Mouse (Mus musculus): ENCODE measurements around the gene BC049352. TPM values are rescaled to one million over a fixed set of nuclear protein-coding genes. Genes with fewer than 3 reads are reported as not detected.

The BC049352 gene
- polyA plus RNA-seq, 1 experiment from 2014 or later = not detected

GRCm38 (mm10) chr9:45167903-45168302 lies 13.9 kb upstream of the BC049352 start:
- H3K27me3 ChIP-seq = no peaks in the 10 kb centered on the region
- no peak overlapping the region for H3K4me3 ChIP-seq
- H3K27ac ChIP-seq = no peak overlapping the region
- no peaks in the 10 kb centered on the region for H3K4me1 ChIP-seq
- ATAC-seq = no peak
- 76% methylated on average over 5 of the region's 5 CpGs for WGBS
- H3K9me3 ChIP-seq (replicated peaks) = no peaks in the 10 kb centered on the region
- H3K9ac ChIP-seq = no peak overlapping the region
- H3K4me2 ChIP-seq = no peak overlapping the region
- no peaks in the 10 kb centered on the region for H3K36me3 ChIP-seq (ENCODE audit: poor library complexity, severe bottlenecking)

DNA sequence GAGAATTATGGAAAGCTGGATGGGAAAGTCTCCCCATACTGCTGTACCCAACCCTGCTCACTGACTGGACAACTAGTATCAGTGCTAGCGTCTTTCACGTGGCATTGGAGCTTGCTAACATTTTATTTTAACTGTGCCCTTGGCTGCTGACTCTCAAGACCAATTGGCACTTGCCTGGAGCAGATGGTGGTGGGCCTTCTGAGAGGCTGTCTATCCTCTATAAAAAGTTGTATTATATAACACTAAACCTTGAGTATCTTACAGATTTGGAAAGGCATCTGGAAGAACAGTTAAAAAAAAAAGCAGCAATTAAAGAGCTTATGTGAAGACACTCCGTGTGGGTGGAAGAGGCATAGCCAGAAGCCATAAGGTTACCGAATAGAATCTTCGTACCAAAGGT lies 11.7 kb upstream of the BC049352 start:
- Histone ChIP-seq H3K36me3 (ENCODE audit: poor library complexity, severe bottlenecking) (no peaks in the 10 kb centered on the region), H3K4me3 (no peak overlapping the region), H3K4me2 (no peak overlapping the region), H3K9ac (no peak overlapping the region), H3K27ac (no peak overlapping the region), H3K9me3 (replicated peaks) (no peaks in the 10 kb centered on the region), H3K4me1 (no peaks in the 10 kb centered on the region), H3K27me3 (no peaks in the 10 kb centered on the region)
- ATAC-seq = no peak
- WGBS = 90% methylated on average over 5 of the region's 5 CpGs

DNA sequence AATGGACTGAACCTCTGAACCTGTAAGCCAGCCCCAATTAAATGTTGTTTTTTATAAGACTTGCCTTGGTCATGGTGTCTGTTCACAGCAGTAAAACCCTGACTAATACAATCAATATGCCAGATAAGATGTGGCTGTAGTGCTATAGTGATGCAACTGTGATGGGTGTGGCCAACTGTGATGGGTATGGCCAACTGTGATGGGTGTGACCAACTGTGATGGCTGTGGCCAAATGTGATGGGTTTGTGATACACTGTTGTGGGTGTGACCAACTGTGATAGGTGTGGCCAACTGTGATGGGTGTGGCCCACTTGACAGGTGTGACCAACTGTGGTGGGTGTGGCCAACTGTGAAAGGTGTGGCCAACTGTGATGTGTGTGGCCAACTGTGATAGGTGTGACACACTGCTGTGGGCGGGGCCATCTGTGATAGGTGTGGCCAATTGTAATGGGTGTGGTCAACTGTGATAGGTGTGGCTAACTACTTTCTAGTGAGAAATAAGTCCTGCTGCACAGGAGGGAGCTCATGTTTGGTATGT lies 10.7 kb upstream of the BC049352 start:
- H3K27me3 ChIP-seq = no peaks in the 10 kb centered on the region

DNA sequence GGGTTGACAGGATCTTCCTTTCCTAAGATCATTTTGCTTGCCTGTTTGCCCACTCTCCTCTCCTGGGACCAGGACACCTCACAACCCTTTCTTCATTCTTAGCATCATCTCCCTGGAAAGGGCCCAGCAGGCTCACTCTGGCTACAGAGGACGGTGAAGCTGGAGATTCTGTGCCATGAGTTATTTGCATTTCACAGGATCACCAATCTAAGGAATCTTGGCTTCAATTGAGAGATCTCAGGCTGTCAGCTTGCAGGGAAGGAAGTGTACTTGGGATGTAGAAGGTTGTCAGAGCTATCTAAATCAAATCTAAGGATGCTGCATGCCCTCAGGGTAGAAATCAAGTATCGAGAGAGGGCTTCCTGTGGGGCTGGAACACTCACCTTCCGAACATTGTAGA lies 8.3 kb upstream of the BC049352 start:
- Histone ChIP-seq H3K4me2 (no peak overlapping the region), H3K27ac (no peak overlapping the region), H3K27me3 (no peaks in the 10 kb centered on the region), H3K4me3 (no peak overlapping the region), H3K36me3 (ENCODE audit: poor library complexity, severe bottlenecking) (no peaks in the 10 kb centered on the region), H3K4me1 (no peaks in the 10 kb centered on the region), H3K9ac (no peak overlapping the region), H3K9me3 (replicated peaks) (no peaks in the 10 kb centered on the region)
- 74% methylated on average over 3 of the region's 3 CpGs for WGBS
- no peak for ATAC-seq

More for the DNA sequence above, 10.7 kb upstream of the BC049352 start:
- Histone ChIP-seq H3K9me3 (replicated peaks) (no peaks in the 10 kb centered on the region), H3K4me3 (no peak overlapping the region), H3K9ac (no peak overlapping the region), H3K36me3 (ENCODE audit: poor library complexity, severe bottlenecking) (no peaks in the 10 kb centered on the region), H3K4me2 (no peak overlapping the region), H3K27ac (no peak overlapping the region), H3K4me1 (no peaks in the 10 kb centered on the region)
- 82% methylated on average over 1 of the region's 1 CpGs for WGBS
- no peak for ATAC-seq

DNA sequence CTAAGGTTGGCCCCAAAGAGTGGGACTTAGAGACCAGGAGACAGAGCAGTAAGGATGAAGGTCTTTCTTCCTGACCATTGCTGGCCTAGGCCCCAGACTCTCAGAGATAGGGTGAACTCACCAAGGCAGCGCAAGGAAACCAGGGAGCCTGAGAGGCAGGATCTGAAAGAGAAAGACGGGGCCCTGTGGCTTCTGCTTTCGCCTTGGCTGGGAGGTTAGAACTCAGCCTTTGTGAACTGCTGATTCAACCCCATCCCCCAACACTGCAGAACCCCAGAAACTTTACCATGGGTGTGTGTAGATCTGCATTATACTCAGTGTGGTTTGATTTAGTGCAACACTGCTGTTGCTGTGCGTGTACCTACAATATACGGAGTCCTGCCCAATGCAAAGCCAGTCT lies 2.5 kb upstream of the BC049352 start:
- WGBS = 89% methylated on average over 5 of the region's 5 CpGs

GRCm38 (mm10) chr9:45182521-45182920 lies 714 bp downstream of the BC049352 start:
- WGBS = 63% methylated on average over 3 of the region's 3 CpGs
- Histone ChIP-seq H3K27me3 (no peaks in the 10 kb centered on the region), H3K36me3 (ENCODE audit: poor library complexity, severe bottlenecking) (no peaks in the 10 kb centered on the region), H3K27ac (no peak overlapping the region), H3K4me3 (no peak overlapping the region), H3K4me2 (no peak overlapping the region), H3K9me3 (replicated peaks) (no peaks in the 10 kb centered on the region), H3K4me1 (no peaks in the 10 kb centered on the region), H3K9ac (no peak overlapping the region)
- ATAC-seq = no peak

More for the DNA sequence above, 2.5 kb upstream of the BC049352 start:
- no peaks in the 10 kb centered on the region for H3K36me3 ChIP-seq (ENCODE audit: poor library complexity, severe bottlenecking)
- H3K9ac ChIP-seq = no peak overlapping the region
- no peak for ATAC-seq
- no peak overlapping the region for H3K27ac ChIP-seq
- H3K4me1 ChIP-seq = no peaks in the 10 kb centered on the region
- H3K4me2 ChIP-seq = no peak overlapping the region
- no peaks in the 10 kb centered on the region for H3K9me3 ChIP-seq (replicated peaks)
- H3K4me3 ChIP-seq = no peak overlapping the region
- H3K27me3 ChIP-seq = no peaks in the 10 kb centered on the region

- 86% methylated on average over 6 of the region's 6 CpGs for WGBS
- no peaks in the 10 kb centered on the region for H3K4me1 ChIP-seq
- no peaks in the 10 kb centered on the region for H3K27me3 ChIP-seq
- no peak overlapping the region for H3K4me2 ChIP-seq
- H3K9ac ChIP-seq = no peak overlapping the region
- no peaks in the 10 kb centered on the region for H3K36me3 ChIP-seq (ENCODE audit: poor library complexity, severe bottlenecking)
- H3K9me3 ChIP-seq (replicated peaks) = no peaks in the 10 kb centered on the region
- no peak for ATAC-seq
- no peak overlapping the region for H3K4me3 ChIP-seq
- no peak overlapping the region for H3K27ac ChIP-seq
These were observed 1.5 kb downstream of the BC049352 start for GRCm38 (mm10) chr9:45183266-45183665.

DNA sequence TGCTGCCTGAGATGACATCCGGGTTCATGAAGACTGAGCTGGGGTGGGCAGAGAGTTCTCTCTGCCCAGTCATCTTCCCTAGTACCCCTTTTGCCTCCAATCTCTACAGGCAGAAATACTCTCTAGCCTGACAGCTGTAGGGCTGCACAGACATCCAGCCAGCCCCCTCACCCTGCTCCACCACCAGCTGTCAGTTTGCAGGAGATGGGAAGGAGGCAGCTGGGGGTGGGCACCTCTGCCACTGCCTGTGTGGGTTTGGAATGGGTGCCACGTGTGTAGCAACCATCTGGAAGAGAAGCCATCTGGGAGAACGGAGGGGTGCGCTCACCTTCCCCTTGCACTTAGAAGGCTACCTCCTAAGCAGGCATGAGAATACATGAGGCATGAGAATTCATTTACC lies 3.4 kb downstream of the BC049352 start:
- ATAC-seq = no peak
- Histone ChIP-seq H3K9ac (no peak overlapping the region), H3K27ac (no peak overlapping the region), H3K36me3 (ENCODE audit: poor library complexity, severe bottlenecking) (no peaks in the 10 kb centered on the region), H3K4me3 (no peak overlapping the region), H3K9me3 (replicated peaks) (no peaks in the 10 kb centered on the region), H3K4me2 (no peak overlapping the region), H3K27me3 (no peaks in the 10 kb centered on the region), H3K4me1 (no peaks in the 10 kb centered on the region)
- WGBS = 83% methylated on average over 4 of the region's 4 CpGs

- no peak for ATAC-seq
- Histone ChIP-seq H3K4me1 (no peaks in the 10 kb centered on the region), H3K9ac (no peak overlapping the region), H3K27me3 (0 out of 2 replicates have a peak, but pooled peaks cover 3% of the 10 kb centered on the region), H3K9me3 (replicated peaks) (no peaks in the 10 kb centered on the region), H3K27ac (no peak overlapping the region), H3K4me2 (no peak overlapping the region), H3K4me3 (no peak overlapping the region), H3K36me3 (ENCODE audit: poor library complexity, severe bottlenecking) (no peaks in the 10 kb centered on the region)
- 90% methylated on average over 10 of the region's 10 CpGs for WGBS
These were observed 7.1 kb downstream of the BC049352 start for GRCm38 (mm10) chr9:45188570-45189563.

- H3K4me2 ChIP-seq = no peak overlapping the region
- H3K27ac ChIP-seq = no peak overlapping the region
- no peaks in the 10 kb centered on the region for H3K4me1 ChIP-seq
- 0 out of 2 replicates have a peak, but pooled peaks cover 3% of the 10 kb centered on the region for H3K27me3 ChIP-seq
- H3K9ac ChIP-seq = no peak overlapping the region
- no peak for ATAC-seq
- H3K4me3 ChIP-seq = no peak overlapping the region
- 93% methylated on average over 4 of the region's 4 CpGs for WGBS
- no peaks in the 10 kb centered on the region for H3K36me3 ChIP-seq (ENCODE audit: poor library complexity, severe bottlenecking)
- H3K9me3 ChIP-seq (replicated peaks) = no peaks in the 10 kb centered on the region
These were observed 7.9 kb downstream of the BC049352 start for GRCm38 (mm10) chr9:45189661-45190174.

DNA sequence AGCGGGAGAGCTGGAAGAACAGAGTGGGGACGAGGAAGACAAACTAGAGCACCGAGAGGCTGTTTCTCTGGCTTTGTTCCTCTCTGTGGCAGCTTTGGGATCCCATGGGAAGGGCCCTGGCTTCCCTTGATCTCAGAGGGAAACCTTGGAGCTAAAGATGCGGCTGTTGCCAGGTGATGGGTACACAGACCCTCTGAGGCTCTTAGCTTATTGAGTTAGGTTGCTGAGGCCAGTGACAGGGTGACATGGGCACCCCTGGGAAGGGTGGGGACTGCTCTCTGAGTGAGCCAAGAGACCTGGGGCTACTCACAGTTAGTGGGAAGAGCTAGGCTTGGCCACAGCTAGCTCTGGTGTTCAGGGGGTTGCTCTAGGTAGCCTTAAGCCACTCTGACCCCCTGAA lies 13.7 kb downstream of the BC049352 start:
- Histone ChIP-seq H3K4me3 (no peak overlapping the region), H3K9ac (no peak overlapping the region), H3K36me3 (ENCODE audit: poor library complexity, severe bottlenecking) (no peaks in the 10 kb centered on the region), H3K27ac (no peak overlapping the region), H3K27me3 (0 out of 2 replicates have a peak, but pooled peaks cover 3% of the 10 kb centered on the region), H3K4me2 (no peak overlapping the region), H3K4me1 (no peaks in the 10 kb centered on the region), H3K9me3 (replicated peaks) (no peaks in the 10 kb centered on the region)
- ATAC-seq = no peak
- 72% methylated on average over 4 of the region's 4 CpGs for WGBS

DNA sequence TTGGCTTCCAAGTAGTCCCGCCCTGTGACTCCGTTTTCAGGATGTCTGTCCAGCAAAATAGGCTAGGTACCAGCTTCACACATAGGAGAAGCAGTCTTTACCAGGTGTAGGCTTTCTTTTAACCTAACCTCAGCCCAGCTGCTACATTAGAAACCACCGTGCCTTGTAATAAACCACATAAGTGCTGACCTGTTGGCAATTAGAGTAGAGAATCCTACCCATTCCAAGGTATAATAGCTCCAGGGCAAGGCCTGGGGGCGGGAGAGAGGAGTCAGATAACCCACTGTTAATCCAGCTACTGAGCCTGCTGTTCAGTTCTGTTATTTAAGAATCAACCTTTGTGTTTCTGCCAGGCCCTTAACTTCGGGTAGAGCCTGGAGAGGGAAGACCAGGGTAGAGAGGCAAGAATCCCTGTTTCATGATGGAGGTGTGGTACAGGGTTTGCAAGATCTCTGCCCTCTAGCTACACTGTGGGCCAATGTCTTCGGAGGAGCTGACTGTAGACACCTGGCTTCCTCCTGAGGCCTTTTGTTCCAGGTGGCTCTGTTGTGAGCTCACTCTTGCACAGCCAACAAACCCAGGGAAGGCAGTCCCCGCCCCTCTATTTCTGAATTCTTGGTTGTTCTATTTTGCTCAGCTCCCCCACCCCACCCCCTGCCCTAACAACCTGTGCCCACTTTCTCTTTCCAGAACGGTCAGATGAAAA lies 14.5 kb downstream of the BC049352 start:
- no peaks in the 10 kb centered on the region for H3K36me3 ChIP-seq (ENCODE audit: poor library complexity, severe bottlenecking)
- 0 out of 2 replicates have a peak, but pooled peaks cover 3% of the 10 kb centered on the region for H3K27me3 ChIP-seq
- ATAC-seq = no peak
- H3K4me1 ChIP-seq = no peaks in the 10 kb centered on the region
- H3K9me3 ChIP-seq (replicated peaks) = no peaks in the 10 kb centered on the region
- WGBS = 71% methylated on average over 8 of the region's 8 CpGs
- no peak overlapping the region for H3K27ac ChIP-seq
- H3K4me2 ChIP-seq = no peak overlapping the region
- H3K4me3 ChIP-seq = no peak overlapping the region
- no peak overlapping the region for H3K9ac ChIP-seq
